ENCODE assay signal across 34 mouse cellular contexts in the genomic region with DNA sequence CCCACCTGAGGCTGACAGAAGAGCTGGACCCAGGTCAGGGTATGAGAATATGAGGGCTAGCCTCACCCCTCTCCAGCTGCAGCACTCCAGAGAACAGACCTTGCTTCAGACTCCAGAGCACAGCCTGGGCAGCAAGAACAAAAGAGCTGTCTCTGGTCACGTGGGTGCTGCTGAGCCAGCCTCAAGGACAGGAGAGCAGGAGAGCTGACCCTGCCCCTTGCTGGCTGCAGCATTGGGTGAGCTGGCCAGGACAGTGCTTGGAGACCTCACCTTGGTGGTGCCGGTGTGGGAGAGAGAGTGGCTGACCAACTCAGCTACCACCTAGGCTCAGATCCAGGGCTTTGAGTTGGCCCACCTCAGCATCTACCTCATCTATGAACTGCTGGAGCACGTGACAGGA. TPM values are rescaled to one million over a fixed set of nuclear protein-coding genes. Genes with fewer than 3 reads are reported as not detected.
DNase-seq lines count a peak whose midpoint lies in the region; ATAC-seq and TF ChIP-seq lines count a peak whose summit lies in the region.
"Had no signal": no experiment of that assay in that cellular context is flagged by ENCODE, and none has a peak within 500 bp of the region (broad histone marks: within the 10 kb centered on the region; RNA-seq: fewer than 3 reads in every experiment).

No protein-coding gene starts in this region.

- H3K4me3 ChIP-seq in midbrain, embryonic 11.5 days (ENCODE audit: low read depth, low read length) = no peak overlapping the region
- H3K4me3 ChIP-seq in midbrain, embryonic 10.5 days = no peak overlapping the region
- H3K4me3 ChIP-seq in lung, adult 2 months (replicated peaks; ENCODE audit: extremely low read depth, low read depth, low read length) = no peak overlapping the region
- H3K4me3 ChIP-seq: forebrain, embryonic 10.5 days; forebrain, embryonic 13.5 days; hindbrain, embryonic 15.5 days had no signal

- no peak overlapping the region for H3K4me2 ChIP-seq in midbrain, embryonic 11.5 days
- H3K4me2 ChIP-seq: forebrain, embryonic 13.5 days; heart, embryonic 11.5 days; hindbrain, embryonic 15.5 days had no signal

- peak; percentile 76 for DNase-seq in heart, adult 11 months
- no peak for DNase-seq in heart, postnatal 14 days
- peak; percentile 26 for DNase-seq in midbrain, embryonic 11.5 days (ENCODE audit: low spot score, missing footprints)
- DNase-seq in midbrain, embryonic 10.5 days (ENCODE audit: low spot score) = no peak
- DNase-seq in adrenal gland, adult 8-10 months = peak; percentile 42
- DNase-seq in adrenal gland, postnatal 25 days = peak; percentile 28
- no peak for DNase-seq in lung, adult 2 months
- DNase-seq in gastrocnemius, adult 18-20 months (ENCODE audit: low spot score) = no peak
- DNase-seq: B cell, adult 2 months; cerebellum, adult 11-12 months; cerebellum, adult 9-10 months; cerebellum, postnatal 14 days; forebrain, postnatal 0 days; gastrocnemius, postnatal 25 days; heart, postnatal 36 days; kidney, adult 2 months had no signal

- no peak overlapping the region for H3K9ac ChIP-seq in midbrain, embryonic 11.5 days (ENCODE audit: low read length)
- H3K9ac ChIP-seq: forebrain, embryonic 13.5 days; forebrain, postnatal 0 days; hindbrain, embryonic 15.5 days had no signal

- ATAC-seq in midbrain, embryonic 11.5 days (ENCODE audit: low FRiP score) = no peak
- ATAC-seq: forebrain, embryonic 13.5 days; forebrain, postnatal 0 days; intestine, postnatal 0 days; Patski had no signal

- WGBS in midbrain, embryonic 11.5 days = 86% methylated on average over 3 of the region's 3 CpGs
- WGBS in midbrain, embryonic 10.5 days = 80% methylated on average over 3 of the region's 3 CpGs
- 90% methylated on average over 3 of the region's 3 CpGs for WGBS in lung, adult 2 months

- no peaks in the 10 kb centered on the region for H3K36me3 ChIP-seq in midbrain, embryonic 11.5 days (ENCODE audit: control insufficient read depth, insufficient read depth, low read length)
- H3K36me3 ChIP-seq in midbrain, embryonic 10.5 days = no peaks in the 10 kb centered on the region
- H3K36me3 ChIP-seq: forebrain, embryonic 10.5 days; G1E; hindbrain, embryonic 15.5 days had no signal

- no peak overlapping the region for H3K27ac ChIP-seq in midbrain, embryonic 11.5 days (ENCODE audit: low read depth, low read length)
- H3K27ac ChIP-seq in midbrain, embryonic 10.5 days (replicated peaks) = no peak overlapping the region
- H3K27ac ChIP-seq: forebrain, embryonic 10.5 days; forebrain, embryonic 13.5 days; hindbrain, embryonic 15.5 days had no signal

- H3K4me1 ChIP-seq in midbrain, embryonic 11.5 days (ENCODE audit: control insufficient read depth, insufficient read depth, low read length) = no peaks in the 10 kb centered on the region
- H3K4me1 ChIP-seq in midbrain, embryonic 10.5 days = peaks cover 13% of the 10 kb centered on the region
- no peaks in the 10 kb centered on the region for H3K4me1 ChIP-seq in lung, adult 2 months (ENCODE audit: control insufficient read depth, insufficient read depth, low read length)

- intact Hi-C loops in heart, postnatal 14 days (cut with DNase I) = no loop called here

- no peaks in the 10 kb centered on the region for H3K27me3 ChIP-seq in midbrain, embryonic 11.5 days (ENCODE audit: control insufficient read depth, insufficient read depth, low read length)
- H3K27me3 ChIP-seq in midbrain, embryonic 10.5 days (ENCODE audit: low read depth, poor library complexity, severe bottlenecking) = no peaks in the 10 kb centered on the region
- H3K27me3 ChIP-seq: CH12.LX; forebrain, embryonic 13.5 days; hindbrain, embryonic 15.5 days; Patski had no signal

- no peak for TF ChIP-seq POLR2A in lung, adult 2 months (IDR thresholded peaks at IDR 0.05; ENCODE audit: borderline replicate concordance, extremely low read depth, low read depth, low read length)

- H3K9me3 ChIP-seq in midbrain, embryonic 11.5 days (ENCODE audit: control insufficient read depth, low read length) = no peaks in the 10 kb centered on the region
- no peaks in the 10 kb centered on the region for H3K9me3 ChIP-seq in midbrain, embryonic 10.5 days (replicated peaks)
- H3K9me3 ChIP-seq: forebrain, embryonic 10.5 days; forebrain, embryonic 13.5 days; G1E; hindbrain, embryonic 15.5 days had no signal

- TF ChIP-seq CTCF in lung, adult 2 months (IDR thresholded peaks at IDR 0.05; ENCODE audit: insufficient read depth, low read length) = no peak

RNA-seq across cellular contexts. Expression of gene Snrpb, which starts 24.0 kb away (rescaled TPM):
- total RNA-seq in heart, postnatal 14 days (2021) = 100 to 1,000 TPM; 141 to 159 TPM
- 725 and 751 TPM in 2 replicates for polyA plus RNA-seq in midbrain, embryonic 11.5 days (2014; fragmentation: Nextera tagmentation; extraction: Ambion mirVana)
- polyA plus RNA-seq in midbrain, embryonic 10.5 days (2016; fragmentation: Nextera tagmentation; extraction: Ambion mirVana) = 859 and 934 TPM in 2 replicates
- total RNA-seq in adrenal gland, adult 8-10 months (2022) = 100 to 1,000 TPM; 172 to 197 (median 177) TPM
- total RNA-seq in adrenal gland, postnatal 25 days (2021) = 175 and 178 TPM in 2 replicates
- 245 and 297 TPM in 2 replicates for polyA plus RNA-seq in lung, adult 2 months (2012; rRNA removed)
- 100 to 1,000 TPM; 122 to 131 TPM for total RNA-seq in gastrocnemius, adult 18-20 months (2021)

RNA-seq across cellular contexts. Expression of gene Tmc2, which starts 39.8 kb away (rescaled TPM):
- total RNA-seq in heart, postnatal 14 days (2021) = not detected
- not detected in 2 replicates for polyA plus RNA-seq in midbrain, embryonic 11.5 days (2014; fragmentation: Nextera tagmentation; extraction: Ambion mirVana)
- polyA plus RNA-seq in midbrain, embryonic 10.5 days (2016; fragmentation: Nextera tagmentation; extraction: Ambion mirVana) = not detected in 2 replicates
- not detected for total RNA-seq in adrenal gland, adult 8-10 months (2022)
- total RNA-seq in adrenal gland, postnatal 25 days (2021) = not detected in 2 replicates
- polyA plus RNA-seq in lung, adult 2 months (2012; rRNA removed) = not detected in 2 replicates
- total RNA-seq in gastrocnemius, adult 18-20 months (2021) = not detected
- total RNA-seq: CH12.LX; forebrain, postnatal 0 days; gastrocnemius, adult 8-10 months; gastrocnemius, postnatal 25 days; granulocyte monocyte progenitor cell, adult 5-6 weeks; heart, adult 8-10 months; heart, postnatal 36 days had no signal
- polyA plus RNA-seq: embryonic facial prominence, embryonic 11.5 days; embryonic facial prominence, embryonic 14.5 days; forebrain, embryonic 10.5 days; forebrain, embryonic 13.5 days; forebrain, postnatal 0 days; frontal cortex, adult 2 months; G1E; heart, embryonic 11.5 days; heart, embryonic 14.5 days; heart, postnatal 0 days; hindbrain, embryonic 11.5 days; hindbrain, embryonic 15.5 days; intestine, embryonic 14.5 days; intestine, postnatal 0 days; kidney, adult 2 months; Patski had no signal

RNA-seq across cellular contexts. Expression of gene Tgm6, which starts 43.0 kb away (rescaled TPM):
- total RNA-seq in heart, postnatal 14 days (2021) = not detected
- polyA plus RNA-seq in midbrain, embryonic 11.5 days (2014; fragmentation: Nextera tagmentation; extraction: Ambion mirVana) = not detected in 2 replicates
- not detected in 2 replicates for polyA plus RNA-seq in midbrain, embryonic 10.5 days (2016; fragmentation: Nextera tagmentation; extraction: Ambion mirVana)
- not detected for total RNA-seq in adrenal gland, adult 8-10 months (2022)
- total RNA-seq in adrenal gland, postnatal 25 days (2021) = not detected in 2 replicates
- not detected in 2 replicates for polyA plus RNA-seq in lung, adult 2 months (2012; rRNA removed)
- total RNA-seq in gastrocnemius, adult 18-20 months (2021) = not detected
- total RNA-seq: CH12.LX; gastrocnemius, adult 8-10 months; gastrocnemius, postnatal 25 days; granulocyte monocyte progenitor cell, adult 5-6 weeks; heart, adult 8-10 months; heart, postnatal 36 days had no signal
- polyA plus RNA-seq: embryonic facial prominence, embryonic 11.5 days; embryonic facial prominence, embryonic 14.5 days; forebrain, embryonic 10.5 days; G1E; heart, embryonic 11.5 days; heart, embryonic 14.5 days; heart, postnatal 0 days; hindbrain, embryonic 11.5 days; hindbrain, embryonic 15.5 days; intestine, embryonic 14.5 days; intestine, postnatal 0 days; kidney, adult 2 months; Patski had no signal

Comparison
In these comparisons a context has a peak if more than half of its experiments do, and no peak if none do; other contexts are left out.
1. DNase-seq: peak in heart, adult 11 months (single experiment), midbrain, embryonic 11.5 days (single experiment), adrenal gland, adult 8-10 months (single experiment) and adrenal gland, postnatal 25 days (single experiment); none in heart, postnatal 14 days (0 of 2), midbrain, embryonic 10.5 days (single experiment), lung, adult 2 months (single experiment) and gastrocnemius, adult 18-20 months (single experiment).